Mouse (Mus musculus): ENCODE data around the gene Rad51ap2.

- TF ChIP-seq CTCF (IDR thresholded peaks at IDR 0.05; ENCODE audit: low read depth) (no peak), EP300 (IDR thresholded peaks at IDR 0.05; ENCODE audit: low read depth) (no peak)
Measured at GRCm38 (mm10) chr12:11454146-11454545, 1.7 kb upstream of the Rad51ap2 start.
